Mouse (Mus musculus) liver, postnatal 0 days (tissue): Measurements from ENCODE around the gene Tspo2. TPM values are rescaled to one million over a fixed set of nuclear protein-coding genes. Genes with fewer than 3 reads are reported as not detected.

ENCODE experiments used
- ATAC-seq: fragments of 200-750 bp; cut with Nextera tagmentation; 2 replicates; pipeline ENCODE4 v1.8.0; 2017; ENCODE audit warnings: mild to moderate bottlenecking, moderate library complexity
- DNase-seq: peaks from one replicate; pipeline ENCODE4 v3.0.0-alpha.2; 2016
- H3K27ac ChIP-seq: fragments of 300-500 bp; sonication (generic); 2 replicates; pipeline ENCODE4 v1.5.1; 2014; ENCODE audit warnings: antibody characterized with exemption, moderate library complexity, mild to moderate bottlenecking, low read depth
- H3K27me3 ChIP-seq: fragments of 300-500 bp; sonication (generic); 2 replicates; pipeline ENCODE4 v1.6.1; 2014; ENCODE audit warnings: low read length, control low read depth, mixed read lengths; ENCODE audit not compliant: insufficient read depth
- H3K36me3 ChIP-seq: fragments of 300-500 bp; sonication (generic); replicated peaks from 2 replicates; pipeline ENCODE4 v1.6.1; 2014; ENCODE audit warnings: mild to moderate bottlenecking, control low read depth, low read length, moderate library complexity, mixed read lengths; ENCODE audit not compliant: insufficient read depth
- H3K4me1 ChIP-seq: fragments of 300-500 bp; sonication (generic); 2 replicates; pipeline ENCODE4 v1.6.1; 2014; ENCODE audit warnings: antibody characterized with exemption, mild to moderate bottlenecking, control low read depth; ENCODE audit not compliant: insufficient read depth
- H3K4me2 ChIP-seq: fragments of 300-500 bp; sonication (generic); 2 replicates; pipeline ENCODE4 v1.6.1; 2014; ENCODE audit warnings: low read depth, mild to moderate bottlenecking, low read length, moderate library complexity, mixed read lengths
- H3K4me3 ChIP-seq: fragments of 300-500 bp; sonication (generic); 2 replicates; pipeline ENCODE4 v1.5.1; 2014; ENCODE audit warnings: low read depth, low read length
- H3K9ac ChIP-seq: fragments of 300-500 bp; sonication (generic); replicated peaks from 2 replicates; pipeline ENCODE4 v1.6.1; 2014; ENCODE audit warnings: mild to moderate bottlenecking, moderate library complexity
- H3K9me3 ChIP-seq: fragments of 300-500 bp; sonication (generic); 2 replicates; pipeline ENCODE4 v1.6.1; 2016; ENCODE audit warnings: mild to moderate bottlenecking, control low read depth, low read length, mixed read lengths
- CTCF ChIP-seq: sonication (generic); IDR thresholded peaks from 2 replicates; pipeline ENCODE4 v1.5.1; 2016; ENCODE audit warnings: antibody characterized with exemption, low read depth
- EP300 ChIP-seq: IDR thresholded peaks from 2 replicates; pipeline ENCODE4 v1.6.1; 2016; ENCODE audit warnings: antibody characterized with exemption, low read depth, mild to moderate bottlenecking
- WGBS: fragments of 180-500 bp; shearing (Covaris S2); extraction: QIAGEN DNeasy Blood & Tissue Kit; methylation state at CpG from one replicate; pipeline ENCODE4 v1.1.7; 2014; ENCODE audit not compliant: insufficient replicate concordance; 5-methylcytosine and 5-hydroxymethylcytosine counted together
- polyA plus RNA-seq: library from polyadenylated mRNA; unstranded; fragments of >200 nt; fragmentation: Nextera tagmentation; extraction: Ambion mirVana; gene quantifications from 2 replicates; pipeline ENCODE4 v1.2.1, GENCODE M21; 2015

The Tspo2 gene
- polyA plus RNA-seq, 1 experiment from 2014 or later, result 61.1 TPM

- Histone ChIP-seq H3K27ac (peak overlapping the region; percentile 100), H3K4me2 (peak overlapping the region; percentile 87), H3K4me3 (peak overlapping the region; percentile 94), H3K36me3 (peaks cover 18% of the 10 kb centered on the region), H3K9me3 (no peaks in the 10 kb centered on the region), H3K9ac (peak overlapping the region; percentile 99), H3K27me3 (no peaks in the 10 kb centered on the region), H3K4me1 (peaks cover 34% of the 10 kb centered on the region)
- TF ChIP-seq CTCF (no peak), EP300 (0 out of 2 replicates have a peak, but pooled peaks have one; percentile 27)
- DNase-seq (peak; percentile 90), ATAC-seq (peak; percentile 47)
- WGBS, result under 1% methylated on average over 47 of the region's 47 CpGs
Measured at GRCm38 (mm10) chr17:48408526-48409291, 42.6 kb downstream of the Tspo2 start.

- Histone ChIP-seq H3K4me1 (peaks cover 34% of the 10 kb centered on the region), H3K36me3 (peaks cover 15% of the 10 kb centered on the region; the same call in 1 of the 2 replicates), H3K9ac (peak overlapping the region; percentile 99), H3K9me3 (no peaks in the 10 kb centered on the region), H3K27ac (peak overlapping the region; percentile 100), H3K27me3 (no peaks in the 10 kb centered on the region), H3K4me2 (peak overlapping the region; percentile 87), H3K4me3 (peak overlapping the region; percentile 94)
- no peak for ATAC-seq
- DNase-seq, result no peak
- WGBS, result 5% methylated on average over 8 of the region's 8 CpGs
- TF ChIP-seq EP300, result no peak
- no peak for TF ChIP-seq CTCF
Measured at GRCm38 (mm10) chr17:48407910-48408525, 43.3 kb downstream of the Tspo2 start.

- Histone ChIP-seq H3K4me1 (peaks cover 33% of the 10 kb centered on the region), H3K36me3 (peaks cover 8% of the 10 kb centered on the region; the same call in 1 of the 2 replicates), H3K4me2 (peak overlapping the region; percentile 87), H3K9ac (peak overlapping the region; percentile 99; the same call in 1 of the 2 replicates), H3K27ac (peak overlapping the region; percentile 100), H3K27me3 (no peaks in the 10 kb centered on the region), H3K4me3 (peak overlapping the region; percentile 94), H3K9me3 (no peaks in the 10 kb centered on the region)
- 57% methylated on average over 4 of the region's 4 CpGs for WGBS
- DNase-seq, result no peak
- TF ChIP-seq EP300 (no peak), CTCF (no peak)
- ATAC-seq, result no peak
Measured at GRCm38 (mm10) chr17:48407154-48407553, 44.2 kb downstream of the Tspo2 start.

- peak; percentile 52; the same call in 1 of the 2 replicates for TF ChIP-seq EP300
- TF ChIP-seq CTCF, result no peak
- Histone ChIP-seq H3K9me3 (no peaks in the 10 kb centered on the region), H3K27ac (no peak overlapping the region), H3K4me2 (no peak overlapping the region), H3K27me3 (no peaks in the 10 kb centered on the region), H3K4me3 (no peak overlapping the region), H3K9ac (no peak overlapping the region), H3K36me3 (peaks cover 13% of the 10 kb centered on the region), H3K4me1 (peaks cover 22% of the 10 kb centered on the region)
- ATAC-seq, result no peak
- no peak for DNase-seq
- 56% methylated on average over 1 of the region's 1 CpGs for WGBS
Measured at GRCm38 (mm10) chr17:48404706-48405105, 46.6 kb downstream of the Tspo2 start.

- no peak for DNase-seq
- H3K9ac ChIP-seq, result no peak overlapping the region
- TF ChIP-seq EP300, result no peak
- no peak for TF ChIP-seq CTCF
- H3K9me3 ChIP-seq, result no peaks in the 10 kb centered on the region
- H3K27me3 ChIP-seq, result no peaks in the 10 kb centered on the region
- peaks cover 22% of the 10 kb centered on the region for H3K4me1 ChIP-seq
- WGBS, result 71% methylated on average over 2 of the region's 2 CpGs
- ATAC-seq, result no peak
- H3K36me3 ChIP-seq, result peaks cover 22% of the 10 kb centered on the region
- H3K4me2 ChIP-seq, result no peak overlapping the region
- H3K27ac ChIP-seq, result no peak overlapping the region
- H3K4me3 ChIP-seq, result no peak overlapping the region
Measured at GRCm38 (mm10) chr17:48403848-48404247, 47.5 kb downstream of the Tspo2 start.

GRCm38 (mm10) chr17:48402751-48403150 lies 48.6 kb downstream of the Tspo2 start:
- TF ChIP-seq CTCF (no peak), EP300 (no peak)
- H3K27me3 ChIP-seq, result no peaks in the 10 kb centered on the region
- peaks cover 14% of the 10 kb centered on the region for H3K4me1 ChIP-seq
- no peak for ATAC-seq
- DNase-seq, result no peak
- 84% methylated on average over 3 of the region's 3 CpGs for WGBS
- H3K27ac ChIP-seq, result no peak overlapping the region
- no peak overlapping the region for H3K4me2 ChIP-seq
- peaks cover 33% of the 10 kb centered on the region for H3K36me3 ChIP-seq
- H3K9me3 ChIP-seq, result no peaks in the 10 kb centered on the region
- H3K9ac ChIP-seq, result no peak overlapping the region
- no peak overlapping the region for H3K4me3 ChIP-seq
